Mouse (Mus musculus) liver, embryonic 16.5 days (tissue): ENCODE data around the gene Kansl1l. TPM values are rescaled to one million over a fixed set of nuclear protein-coding genes. Genes with fewer than 3 reads are reported as not detected.

Source experiments
- ATAC-seq: fragments of 200-750 bp; cut with Nextera tagmentation; 2 replicates; pipeline ENCODE4 v1.8.0; 2017; ENCODE audit warnings: low read depth, mild to moderate bottlenecking, moderate number of reproducible peaks, moderate library complexity
- H3K27ac ChIP-seq: fragments of 300-500 bp; sonication (generic); 2 replicates; pipeline ENCODE4 v1.5.1; 2014; ENCODE audit warnings: mild to moderate bottlenecking, low read length
- H3K27me3 ChIP-seq: fragments of 300-500 bp; sonication (generic); 2 replicates; pipeline ENCODE4 v1.6.1; 2014; ENCODE audit warnings: low read depth, low read length, mixed read lengths; ENCODE audit not compliant: control insufficient read depth, insufficient read depth
- H3K36me3 ChIP-seq: fragments of 300-500 bp; sonication (generic); 2 replicates; pipeline ENCODE4 v1.6.1; 2014; ENCODE audit warnings: mild to moderate bottlenecking; ENCODE audit not compliant: control insufficient read depth, insufficient read depth
- H3K4me1 ChIP-seq: fragments of 300-500 bp; sonication (generic); 2 replicates; pipeline ENCODE4 v1.6.1; 2014; ENCODE audit warnings: low read depth, low read length, mixed read lengths; ENCODE audit not compliant: control insufficient read depth
- H3K4me2 ChIP-seq: fragments of 300-500 bp; sonication (generic); 2 replicates; pipeline ENCODE4 v1.6.1; 2014; ENCODE audit warnings: low read depth, low read length, mixed read lengths
- H3K4me3 ChIP-seq: fragments of 300-500 bp; sonication (generic); 2 replicates; pipeline ENCODE4 v1.5.1; 2014; ENCODE audit warnings: low read depth, mild to moderate bottlenecking, low read length
- H3K9ac ChIP-seq: fragments of 300-500 bp; sonication (generic); 2 replicates; pipeline ENCODE4 v1.6.1; 2014; ENCODE audit warnings: low read depth, low read length
- H3K9me3 ChIP-seq: fragments of 300-500 bp; sonication (generic); replicated peaks from 2 replicates; pipeline ENCODE4 v1.6.1; 2016; ENCODE audit warnings: low read length; ENCODE audit not compliant: control insufficient read depth
- WGBS: fragments of 180-500 bp; shearing (Covaris S2); extraction: QIAGEN DNeasy Blood & Tissue Kit; methylation state at CpG from one replicate; pipeline ENCODE4 v1.1.7; 2014; ENCODE audit not compliant: insufficient replicate concordance; 5-methylcytosine and 5-hydroxymethylcytosine counted together
- polyA plus RNA-seq: library from polyadenylated mRNA; unstranded; fragments of >200 nt; fragmentation: Nextera tagmentation; extraction: Ambion mirVana; gene quantifications from 2 replicates; pipeline ENCODE4 v1.2.1, GENCODE M21; 2015

Kansl1l gene
- polyA plus RNA-seq, 1 experiment from 2014 or later: 3.7 TPM

DNA sequence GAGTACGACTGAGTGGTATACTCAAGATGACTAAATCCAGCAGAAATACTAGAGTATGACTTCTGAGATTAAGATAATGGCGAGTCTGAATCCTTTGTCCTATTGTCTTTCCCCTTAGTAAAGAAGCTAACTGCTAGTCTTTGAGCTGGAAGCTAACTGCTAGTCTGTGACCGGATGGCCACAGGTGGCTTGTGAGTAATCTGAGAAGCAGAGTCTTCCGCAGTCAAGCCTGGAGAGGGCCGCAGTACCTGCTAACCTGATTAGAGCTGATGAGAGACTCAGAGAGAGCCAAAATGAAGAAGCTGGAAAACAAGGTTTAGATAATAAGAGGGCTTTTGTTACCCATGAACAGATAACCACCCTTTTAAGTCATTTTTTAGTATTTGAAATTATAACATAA lies 12.7 kb downstream of the Kansl1l start:
- no peak overlapping the region for H3K9ac ChIP-seq
- ATAC-seq: no peak
- no peak overlapping the region for H3K4me2 ChIP-seq
- no peaks in the 10 kb centered on the region for H3K36me3 ChIP-seq
- no peak overlapping the region for H3K4me3 ChIP-seq
- H3K27me3 ChIP-seq: no peaks in the 10 kb centered on the region
- H3K9me3 ChIP-seq: no peaks in the 10 kb centered on the region
- no peaks in the 10 kb centered on the region for H3K4me1 ChIP-seq
- H3K27ac ChIP-seq: no peak overlapping the region
- 65% methylated on average over 5 of the region's 5 CpGs for WGBS

DNA sequence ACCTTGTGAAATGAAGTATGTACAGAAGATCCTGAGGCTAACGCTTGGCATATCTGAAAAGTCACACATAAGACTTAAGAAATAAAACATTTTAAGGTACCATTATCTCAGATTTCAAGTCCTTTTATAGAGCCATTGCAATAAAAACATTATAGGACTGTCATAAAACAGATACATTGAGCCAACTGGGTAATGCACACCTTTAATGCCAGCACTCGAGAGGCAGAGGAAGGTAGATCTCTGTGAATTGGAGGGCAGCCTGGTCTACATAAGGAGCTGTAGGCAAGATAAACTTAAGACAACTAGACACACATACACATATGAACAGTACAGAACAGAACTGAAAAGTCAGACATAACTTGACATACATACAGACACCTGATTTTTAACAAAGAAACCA lies 19.4 kb downstream of the Kansl1l start:
- no peak overlapping the region for H3K4me2 ChIP-seq
- no peak overlapping the region for H3K27ac ChIP-seq
- H3K4me3 ChIP-seq: no peak overlapping the region
- H3K36me3 ChIP-seq: no peaks in the 10 kb centered on the region; the same call in 1 of the 2 replicates
- WGBS: 67% methylated on average over 2 of the region's 2 CpGs
- no peak overlapping the region for H3K9ac ChIP-seq
- H3K4me1 ChIP-seq: no peaks in the 10 kb centered on the region
- no peak for ATAC-seq
- H3K27me3 ChIP-seq: no peaks in the 10 kb centered on the region
- no peaks in the 10 kb centered on the region for H3K9me3 ChIP-seq

DNA sequence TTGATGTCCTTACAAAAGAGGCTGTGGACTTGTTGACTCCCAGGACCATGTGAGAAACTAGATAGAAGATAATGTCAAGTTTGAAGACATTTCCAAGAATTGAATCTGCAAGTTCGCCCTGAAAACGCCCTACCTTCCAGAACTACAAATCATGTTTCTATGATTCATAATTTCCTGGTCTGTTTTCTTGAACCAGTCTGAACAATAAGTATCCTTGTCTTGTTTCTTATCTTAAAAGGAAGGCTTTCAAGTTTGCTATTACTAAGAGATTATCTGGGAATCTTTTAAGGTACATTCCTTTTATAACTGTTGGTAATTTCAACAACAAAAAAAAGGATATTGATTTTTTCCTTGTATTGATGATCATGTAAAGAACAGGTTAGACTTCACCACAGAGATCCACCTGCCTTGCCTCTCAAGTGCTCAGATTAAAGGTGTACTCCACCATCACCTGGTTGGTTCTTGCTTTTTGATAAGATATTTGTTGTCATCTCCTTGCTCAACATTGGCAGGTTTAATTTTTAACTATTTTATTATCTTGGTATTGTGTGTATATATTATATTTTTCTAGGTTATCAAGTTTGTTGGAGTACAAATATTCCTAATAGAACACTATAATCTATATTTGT lies 24.4 kb downstream of the Kansl1l start:
- 43% methylated on average over 2 of the region's 2 CpGs for WGBS
- Histone ChIP-seq H3K27ac (no peak overlapping the region), H3K4me1 (no peaks in the 10 kb centered on the region), H3K27me3 (no peaks in the 10 kb centered on the region), H3K4me3 (no peak overlapping the region), H3K9ac (no peak overlapping the region), H3K4me2 (no peak overlapping the region), H3K9me3 (no peaks in the 10 kb centered on the region), H3K36me3 (no peaks in the 10 kb centered on the region; the same call in 1 of the 2 replicates)
- no peak for ATAC-seq

DNA sequence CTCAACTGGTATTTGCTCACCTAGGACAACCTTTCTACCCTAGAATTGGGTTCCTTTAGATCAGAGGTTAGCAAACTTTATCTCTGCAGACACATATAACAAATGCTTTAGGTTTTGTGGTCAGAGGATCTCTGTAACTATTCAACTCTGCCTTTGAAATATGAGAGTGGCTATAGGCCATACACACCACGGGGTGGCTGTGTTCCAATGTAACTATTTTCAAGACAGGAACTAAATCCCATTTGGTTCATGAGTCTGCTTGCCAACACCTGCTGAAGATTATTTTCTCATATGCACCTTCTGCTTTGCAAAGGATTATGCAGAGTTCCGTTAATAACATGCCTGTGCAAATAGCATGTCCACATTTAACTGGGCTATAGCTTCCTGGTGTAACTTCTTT lies 35.1 kb downstream of the Kansl1l start:
- Histone ChIP-seq H3K9ac (no peak overlapping the region), H3K4me2 (no peak overlapping the region), H3K9me3 (no peaks in the 10 kb centered on the region), H3K27ac (no peak overlapping the region), H3K27me3 (no peaks in the 10 kb centered on the region), H3K36me3 (no peaks in the 10 kb centered on the region), H3K4me1 (no peaks in the 10 kb centered on the region), H3K4me3 (no peak overlapping the region)
- 56% methylated on average over 2 of the region's 2 CpGs for WGBS
- no peak for ATAC-seq

DNA sequence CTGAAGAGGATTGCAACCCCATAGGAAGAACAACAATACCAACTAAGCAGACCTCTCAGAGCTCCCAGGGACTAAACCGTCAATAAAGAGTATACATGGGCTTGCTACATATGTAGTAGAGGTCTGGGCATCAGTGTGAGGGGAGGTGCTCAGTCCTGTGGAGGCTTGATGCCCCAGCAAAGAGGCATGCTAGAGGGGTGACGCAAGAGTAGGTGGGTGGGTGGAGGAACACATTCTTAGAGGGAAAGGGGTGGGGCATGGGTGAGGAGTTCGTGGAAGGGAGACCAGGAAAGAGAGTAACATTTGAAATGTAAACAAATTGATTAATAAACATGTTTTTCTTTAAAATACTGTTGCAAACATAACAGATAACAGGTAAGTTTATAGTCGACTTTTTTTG lies 36.3 kb downstream of the Kansl1l start:
- Histone ChIP-seq H3K9me3 (no peaks in the 10 kb centered on the region), H3K4me2 (no peak overlapping the region), H3K9ac (no peak overlapping the region), H3K27me3 (no peaks in the 10 kb centered on the region), H3K4me1 (no peaks in the 10 kb centered on the region), H3K4me3 (no peak overlapping the region), H3K36me3 (no peaks in the 10 kb centered on the region), H3K27ac (no peak overlapping the region)
- no peak for ATAC-seq
- WGBS: 58% methylated on average over 4 of the region's 4 CpGs

DNA sequence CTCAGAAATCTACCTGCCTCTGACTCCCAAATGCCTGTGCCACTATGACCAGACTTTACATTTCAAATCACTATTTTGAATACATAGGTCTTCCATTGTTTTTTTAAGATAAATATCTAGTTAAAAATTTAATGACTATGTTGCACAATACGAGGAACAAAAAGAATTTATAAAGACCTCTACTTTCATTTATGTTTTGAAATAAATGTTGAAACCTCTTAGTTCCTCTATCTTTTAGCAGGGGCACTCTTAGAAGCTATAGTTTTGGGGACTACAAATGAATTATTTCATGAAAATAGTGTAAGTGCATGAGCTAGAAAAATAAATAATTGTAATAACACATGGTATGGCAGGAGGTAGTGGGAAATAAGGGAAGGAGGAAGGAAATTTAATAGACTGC lies 38.6 kb downstream of the Kansl1l start:
- H3K36me3 ChIP-seq: no peaks in the 10 kb centered on the region
- no peaks in the 10 kb centered on the region for H3K4me1 ChIP-seq
- no peak overlapping the region for H3K27ac ChIP-seq
- no peak overlapping the region for H3K4me3 ChIP-seq
- no peak for ATAC-seq
- H3K9ac ChIP-seq: no peak overlapping the region
- no peaks in the 10 kb centered on the region for H3K9me3 ChIP-seq
- H3K27me3 ChIP-seq: no peaks in the 10 kb centered on the region
- H3K4me2 ChIP-seq: no peak overlapping the region
- WGBS: 48% methylated on average over 1 of the region's 1 CpGs

DNA sequence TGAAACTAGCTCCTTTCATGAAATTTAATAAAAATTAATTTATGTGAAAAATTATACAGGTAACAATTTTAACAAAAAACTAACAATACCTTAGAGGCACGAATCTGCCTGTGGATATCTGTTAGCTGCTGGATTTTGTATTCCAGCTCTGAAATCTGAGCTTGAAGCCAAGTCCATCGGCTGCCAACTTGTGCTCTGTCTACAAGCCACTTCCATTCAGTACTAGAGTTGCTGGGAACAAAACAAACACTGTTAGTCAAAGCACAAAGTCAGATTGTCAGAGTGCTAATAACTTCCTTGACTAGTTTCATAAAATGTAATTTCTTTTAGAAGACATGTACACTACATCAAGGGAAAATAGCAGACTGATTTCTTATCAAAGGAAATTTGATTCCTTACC lies 39.5 kb downstream of the Kansl1l start:
- H3K9me3 ChIP-seq: no peaks in the 10 kb centered on the region
- H3K9ac ChIP-seq: no peak overlapping the region
- H3K27ac ChIP-seq: no peak overlapping the region
- no peak for ATAC-seq
- no peaks in the 10 kb centered on the region for H3K27me3 ChIP-seq
- WGBS: 48% methylated on average over 2 of the region's 2 CpGs
- H3K4me1 ChIP-seq: no peaks in the 10 kb centered on the region
- H3K4me2 ChIP-seq: no peak overlapping the region
- no peaks in the 10 kb centered on the region for H3K36me3 ChIP-seq
- H3K4me3 ChIP-seq: no peak overlapping the region

DNA sequence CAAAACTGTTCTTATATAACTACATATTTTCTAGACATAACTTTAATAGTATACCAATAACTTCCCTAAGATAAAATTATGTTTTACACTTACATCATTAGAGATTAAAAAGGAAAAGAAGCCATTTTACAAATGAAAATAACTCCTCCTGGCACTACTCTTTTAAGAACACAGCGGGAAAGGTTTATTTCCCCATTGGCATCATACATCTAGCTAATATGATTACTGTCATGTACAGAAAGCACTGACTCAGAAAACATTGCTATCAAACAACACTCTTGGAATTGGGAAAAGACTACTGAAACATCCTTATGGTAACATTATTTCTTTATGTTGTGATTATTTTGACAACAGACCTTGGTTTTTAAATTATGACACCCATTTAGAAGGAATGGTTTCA lies 48.6 kb downstream of the Kansl1l start:
- H3K4me2 ChIP-seq: no peak overlapping the region
- H3K9ac ChIP-seq: no peak overlapping the region
- WGBS: 85% methylated on average over 1 of the region's 1 CpGs
- H3K4me1 ChIP-seq: no peaks in the 10 kb centered on the region
- no peak overlapping the region for H3K4me3 ChIP-seq
- H3K9me3 ChIP-seq: no peaks in the 10 kb centered on the region
- peaks cover 2% of the 10 kb centered on the region; the same call in 1 of the 2 replicates for H3K36me3 ChIP-seq
- H3K27ac ChIP-seq: no peak overlapping the region
- H3K27me3 ChIP-seq: no peaks in the 10 kb centered on the region
- no peak for ATAC-seq

DNA sequence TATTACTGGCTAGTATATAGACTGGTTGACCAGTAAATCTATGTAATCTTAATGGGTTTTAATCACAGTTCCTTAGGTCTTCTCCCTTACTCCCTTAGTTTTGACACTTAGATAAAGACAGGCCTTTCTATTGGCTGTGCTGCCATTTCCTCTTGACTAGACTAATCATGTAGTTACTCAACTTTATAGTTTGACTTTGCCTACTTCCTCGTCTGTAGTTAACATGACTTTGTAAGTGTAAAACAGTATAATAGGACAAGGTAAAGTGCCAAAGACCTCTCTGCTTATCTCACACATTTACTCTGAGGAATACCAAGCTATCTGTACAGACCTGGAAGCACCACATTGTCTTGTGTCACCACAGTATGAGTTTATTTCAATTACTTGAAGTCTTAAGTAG lies 86.8 kb downstream of the Kansl1l start:
- no peak overlapping the region for H3K27ac ChIP-seq
- WGBS: 49% methylated on average over 1 of the region's 1 CpGs
- ATAC-seq: no peak

More for the DNA sequence above, 86.8 kb downstream of the Kansl1l start:
- Histone ChIP-seq H3K27me3 (no peaks in the 10 kb centered on the region), H3K4me3 (no peak overlapping the region), H3K9ac (no peak overlapping the region), H3K9me3 (no peaks in the 10 kb centered on the region), H3K4me2 (no peak overlapping the region), H3K4me1 (no peaks in the 10 kb centered on the region), H3K36me3 (peaks cover 8% of the 10 kb centered on the region)
